Comparison of ENCODE assay signal across 6 mouse cellular contexts in the genomic region with DNA sequence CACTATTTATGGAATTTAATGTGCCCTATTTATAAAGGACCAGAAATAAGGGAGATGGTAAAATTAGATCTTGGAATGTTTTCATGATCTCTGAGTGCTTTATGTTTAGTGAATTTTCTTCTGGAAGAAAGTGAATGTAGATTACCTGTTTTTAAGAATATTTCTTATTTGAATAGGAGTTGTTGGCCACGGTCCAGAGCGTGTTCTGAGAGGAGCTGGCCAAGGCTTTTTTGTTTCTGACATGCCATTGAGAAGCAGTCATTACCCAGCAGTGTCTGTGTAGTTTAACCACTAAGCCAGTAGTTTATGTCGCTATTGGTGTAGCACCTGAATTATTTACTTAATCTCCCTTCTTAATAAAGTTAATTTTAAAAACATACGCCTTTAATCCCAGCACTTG.
"Had no signal": no experiment of that assay in that cellular context is flagged by ENCODE, and none has a peak within 500 bp of the region (broad histone marks: within the 10 kb centered on the region; RNA-seq: fewer than 3 reads in every experiment).

No protein-coding gene starts in this region.

- DNase-seq: kidney, postnatal 10 days; kidney, postnatal 4 days; lung, embryonic 14.5 days; lung, postnatal 14 days; right cerebral cortex, postnatal 25 days; thymus, postnatal 4 days had no signal
